Comparison of ENCODE assay signal across 19 mouse cellular contexts in genomic region chr4:82837526-82838240, GRCm38 (mm10). TPM values are rescaled to one million over a fixed set of nuclear protein-coding genes. Genes with fewer than 3 reads are reported as not detected.
DNase-seq lines count a peak whose midpoint lies in the region; ATAC-seq and TF ChIP-seq lines count a peak whose summit lies in the region.
"Had no signal": no experiment of that assay in that cellular context is flagged by ENCODE, and none has a peak within 500 bp of the region (broad histone marks: within the 10 kb centered on the region; RNA-seq: fewer than 3 reads in every experiment).

No protein-coding gene starts in this region.

- H3K27ac ChIP-seq in forebrain, postnatal 0 days (ENCODE audit: low read depth, low read length): no peak overlapping the region
- no peak overlapping the region for H3K27ac ChIP-seq in forebrain, embryonic 10.5 days
- no peak overlapping the region for H3K27ac ChIP-seq in lung, postnatal 0 days (ENCODE audit: low read length)
- no peak overlapping the region for H3K27ac ChIP-seq in MEL (ENCODE audit: control insufficient read depth, low read depth, low read length)
- H3K27ac ChIP-seq: midbrain, embryonic 13.5 days had no signal

- TF ChIP-seq CTCF in forebrain, postnatal 0 days (IDR thresholded peaks at IDR 0.05; ENCODE audit: low read depth): peak; percentile 17; the same call in 1 of the 2 replicates
- peak; percentile 33 for TF ChIP-seq CTCF in lung, postnatal 0 days (IDR thresholded peaks at IDR 0.05)
- TF ChIP-seq CTCF in MEL (IDR thresholded peaks at IDR 0.05 in 2 of 3, conservative IDR thresholded peaks at IDR 0.05 in 1 of 3; ENCODE audit: control insufficient read depth in 1 of 3, insufficient read depth in 1 of 3, low read depth in 2 of 3, low read length in 3 of 3, poor library complexity in 1 of 3, severe bottlenecking in 1 of 3): peak in 1 of 3 experiments; percentile 39; a peak in 2 of 6 replicates

- H3K79me2 ChIP-seq in MEL (ENCODE audit: control insufficient read depth, insufficient read depth, low read length, poor library complexity): no peaks in the 10 kb centered on the region

- no peaks in the 10 kb centered on the region for H3K9me3 ChIP-seq in forebrain, postnatal 0 days (ENCODE audit: low read length)
- H3K9me3 ChIP-seq in forebrain, embryonic 10.5 days: no peaks in the 10 kb centered on the region
- no peaks in the 10 kb centered on the region for H3K9me3 ChIP-seq in lung, postnatal 0 days (ENCODE audit: low read length)
- H3K9me3 ChIP-seq in MEL (replicated peaks; ENCODE audit: insufficient read depth, low read length): no peaks in the 10 kb centered on the region
- H3K9me3 ChIP-seq: midbrain, embryonic 13.5 days had no signal

- peak; percentile 51 for TF ChIP-seq RAD21 in MEL (IDR thresholded peaks at IDR 0.05; ENCODE audit: low read depth, low read length)

- H3K27me3 ChIP-seq in forebrain, postnatal 0 days (ENCODE audit: insufficient read depth, low read length): no peaks in the 10 kb centered on the region
- no peaks in the 10 kb centered on the region for H3K27me3 ChIP-seq in forebrain, embryonic 10.5 days (ENCODE audit: poor library complexity, severe bottlenecking)
- no peaks in the 10 kb centered on the region for H3K27me3 ChIP-seq in lung, postnatal 0 days (replicated peaks; ENCODE audit: insufficient read depth, low read length)
- H3K27me3 ChIP-seq in MEL (ENCODE audit: control insufficient read depth in 1 of 2, insufficient read depth in 2 of 2, low read length in 2 of 2): no peaks in the 10 kb centered on the region
- H3K27me3 ChIP-seq: midbrain, embryonic 13.5 days had no signal

- no peak overlapping the region for H3K9ac ChIP-seq in forebrain, postnatal 0 days
- no peak overlapping the region for H3K9ac ChIP-seq in lung, postnatal 0 days (replicated peaks; ENCODE audit: low read depth)
- no peak overlapping the region for H3K9ac ChIP-seq in MEL (ENCODE audit: control insufficient read depth, low read depth, low read length, poor library complexity, severe bottlenecking)
- H3K9ac ChIP-seq: liver, postnatal 0 days; midbrain, embryonic 13.5 days had no signal

- 67% methylated on average over 3 of the region's 3 CpGs for WGBS in forebrain, postnatal 0 days
- WGBS in forebrain, embryonic 10.5 days: 87% methylated on average over 3 of the region's 3 CpGs
- 47% methylated on average over 3 of the region's 3 CpGs for WGBS in lung, postnatal 0 days

- TF ChIP-seq EP300 in lung, postnatal 0 days (IDR thresholded peaks at IDR 0.05): no peak
- TF ChIP-seq EP300 in MEL (IDR thresholded peaks at IDR 0.05; ENCODE audit: low read depth in 1 of 2, low read length in 2 of 2): no peak

- DNase-seq in forebrain, postnatal 0 days: no peak
- DNase-seq in forebrain, embryonic 10.5 days (ENCODE audit: extremely low spot score, low spot score): no peak
- DNase-seq in lung, postnatal 0 days (ENCODE audit: low spot score): peak; percentile 50
- DNase-seq in lung, postnatal 4 days: no peak
- peak; percentile 46 for DNase-seq in MEL (ENCODE audit: low read depth, low spot score)
- DNase-seq in retina, postnatal 1 day: peak; percentile 31
- no peak for DNase-seq in right cerebral cortex, postnatal 25 days
- DNase-seq in urinary bladder, adult 18-20 months (ENCODE audit: low spot score in 2 of 2): no peak
- DNase-seq: adrenal gland, postnatal 25 days; heart, postnatal 4 days; kidney, adult 18-20 months; liver, postnatal 0 days; thymus, postnatal 14 days had no signal

- no peak overlapping the region for H3K4me3 ChIP-seq in forebrain, postnatal 0 days (ENCODE audit: low read depth, low read length)
- H3K4me3 ChIP-seq in forebrain, embryonic 10.5 days: no peak overlapping the region
- H3K4me3 ChIP-seq in lung, postnatal 0 days (ENCODE audit: low read depth, low read length): no peak overlapping the region
- no peak overlapping the region for H3K4me3 ChIP-seq in MEL (ENCODE audit: control insufficient read depth in 1 of 2, insufficient read depth in 1 of 2, low read depth in 2 of 2, low read length in 2 of 2)
- H3K4me3 ChIP-seq: midbrain, embryonic 13.5 days had no signal

- no peak for ATAC-seq in forebrain, postnatal 0 days
- ATAC-seq in lung, postnatal 0 days: peak; percentile 58
- ATAC-seq: liver, postnatal 0 days; midbrain, embryonic 13.5 days had no signal

- no peaks in the 10 kb centered on the region for H3K4me1 ChIP-seq in forebrain, postnatal 0 days (ENCODE audit: insufficient read depth)
- no peaks in the 10 kb centered on the region for H3K4me1 ChIP-seq in forebrain, embryonic 10.5 days
- H3K4me1 ChIP-seq in lung, postnatal 0 days (ENCODE audit: insufficient read depth, low read depth, low read length): no peaks in the 10 kb centered on the region
- no peaks in the 10 kb centered on the region for H3K4me1 ChIP-seq in MEL (ENCODE audit: control insufficient read depth in 1 of 2, insufficient read depth in 2 of 2, low read length in 2 of 2)
- H3K4me1 ChIP-seq: midbrain, embryonic 13.5 days had no signal

- no peak overlapping the region for H3K4me2 ChIP-seq in forebrain, postnatal 0 days (ENCODE audit: low read depth)
- no peak overlapping the region for H3K4me2 ChIP-seq in lung, postnatal 0 days (replicated peaks; ENCODE audit: low read depth, low read length)
- H3K4me2 ChIP-seq: heart, embryonic 11.5 days; midbrain, embryonic 13.5 days had no signal

- no peak for TF ChIP-seq POLR2A in MEL (IDR thresholded peaks at IDR 0.05; ENCODE audit: control insufficient read depth in 1 of 2, insufficient read depth in 1 of 2, low read depth in 1 of 2, low read length in 2 of 2, poor library complexity in 1 of 2)

- peaks cover 21% of the 10 kb centered on the region; the same call in 1 of the 2 replicates for H3K36me3 ChIP-seq in forebrain, postnatal 0 days (ENCODE audit: insufficient read depth)
- peaks cover 47% of the 10 kb centered on the region for H3K36me3 ChIP-seq in forebrain, embryonic 10.5 days (replicated peaks)
- no peaks in the 10 kb centered on the region for H3K36me3 ChIP-seq in lung, postnatal 0 days (ENCODE audit: insufficient read depth, low read length)
- no peaks in the 10 kb centered on the region; a peak in 1 of 4 replicates for H3K36me3 ChIP-seq in MEL (ENCODE audit: control insufficient read depth in 1 of 2, insufficient read depth in 2 of 2, low read length in 2 of 2)

TF ChIP-seq in MEL, 35 proteins besides CTCF, POLR2A, EP300 and RAD21:
- TF ChIP-seq SMC3 (IDR thresholded peaks at IDR 0.05; ENCODE audit: low read depth, low read length) (0 out of 2 replicates have a peak, but pooled peaks have one; percentile 22), POLR2AphosphoS2 (IDR thresholded peaks at IDR 0.05; ENCODE audit: low read length) (no peak), ZNF384 (IDR thresholded peaks at IDR 0.05; ENCODE audit: low read depth, low read length) (0 out of 2 replicates have a peak, but pooled peaks have one; percentile 20), ZC3H11A (IDR thresholded peaks at IDR 0.05; ENCODE audit: low read depth, low read length) (0 out of 2 replicates have a peak, but pooled peaks have one; percentile 3)
TF ChIP-seq in MEL: peak in this region for 3.

RNA-seq across cellular contexts. Expression of gene Zdhhc21, which starts 22.1 kb away (rescaled TPM):
- total RNA-seq in forebrain, postnatal 0 days (2014; rRNA removed): 31.6 and 39.6 TPM in 2 replicates
- 6.2 and 11.9 TPM in 2 replicates for polyA plus RNA-seq in forebrain, postnatal 0 days (2015; fragmentation: Nextera tagmentation; extraction: Ambion mirVana)
- 11.6 and 13.7 TPM in 2 replicates for polyA plus RNA-seq in forebrain, embryonic 10.5 days (2016; fragmentation: Nextera tagmentation; extraction: Ambion mirVana)
- polyA plus RNA-seq in lung, postnatal 0 days (2015; fragmentation: Nextera tagmentation; extraction: Ambion mirVana): 8.8 and 8.9 TPM in 2 replicates
- 6.3 and 6.5 TPM in 2 replicates for total RNA-seq in MEL (2012; rRNA removed)
- 1 to 10 TPM in 1 of 2 experiments, not detected in 1; 7.8 TPM for polyA plus RNA-seq in MEL (2012; ENCODE audit: insufficient read depth in 1 of 2, insufficient read length in 2 of 2, low read depth in 1 of 2, low replicate concordance in 2 of 2, missing spikeins in 1 of 2)

RNA-seq across cellular contexts. Expression of gene Cer1, which starts 47.3 kb away (rescaled TPM):
- total RNA-seq in forebrain, postnatal 0 days (2014; rRNA removed): 0.15 and 0.19 TPM in 2 replicates
- 0.08 TPM in 1 of 2 replicates, not detected in the other for polyA plus RNA-seq in forebrain, postnatal 0 days (2015; fragmentation: Nextera tagmentation; extraction: Ambion mirVana)
- not detected in 2 replicates for polyA plus RNA-seq in forebrain, embryonic 10.5 days (2016; fragmentation: Nextera tagmentation; extraction: Ambion mirVana)
- not detected in 2 replicates for polyA plus RNA-seq in lung, postnatal 0 days (2015; fragmentation: Nextera tagmentation; extraction: Ambion mirVana)
- total RNA-seq in MEL (2012; rRNA removed): not detected in 2 replicates
- polyA plus RNA-seq in MEL (2012; ENCODE audit: insufficient read depth in 1 of 2, insufficient read length in 2 of 2, low read depth in 1 of 2, low replicate concordance in 2 of 2, missing spikeins in 1 of 2): not detected
- total RNA-seq: adrenal gland, postnatal 25 days; common myeloid progenitor, adult 5-6 weeks; gastrocnemius, adult 18-20 months; heart, postnatal 4 days had no signal
- polyA plus RNA-seq: forebrain, embryonic 11.5 days; heart, embryonic 11.5 days; liver, postnatal 0 days; neural tube, embryonic 14.5 days had no signal

Comparison
In these comparisons a context has a peak if more than half of its experiments do, and no peak if none do; other contexts are left out.
1. DNase-seq: peak in lung, postnatal 0 days (single experiment), MEL (single experiment) and retina, postnatal 1 day (single experiment); none in forebrain, postnatal 0 days (single experiment), forebrain, embryonic 10.5 days (single experiment), lung, postnatal 4 days (0 of 2), right cerebral cortex, postnatal 25 days (single experiment) and urinary bladder, adult 18-20 months (0 of 2).